Mouse (Mus musculus) megakaryocyte-erythroid progenitor cell, adult 5-6 weeks (primary cell): ENCODE results near the gene Camta1. TPM values are rescaled to one million over a fixed set of nuclear protein-coding genes. Genes with fewer than 3 reads are reported as not detected.

ENCODE experiments used
- ATAC-seq: replicated peaks from 2 replicates; pipeline ENCODE4 v1.8.0; 2016; ENCODE audit warnings: mild to moderate bottlenecking, inconsistent platforms; ENCODE audit not compliant: severe bottlenecking, poor library complexity, low FRiP score, low TSS enrichment
- total RNA-seq, 2 experiments: library from RNA; stranded (forward) in 1 of 2; stranded (reverse) in 1 of 2; fragments of 200-1000, 215-1000 nt in 1 of 2; fragments of >200 nt in 1 of 2; fragmentation: Nextera tagmentation in 1 of 2; gene quantifications; 2 replicates each; pipeline ENCODE4 v1.2.3; 2014 to 2017

Camta1 gene
- total RNA-seq, 2 experiments from 2014 or later = 52.1 to 68.4 TPM

DNA sequence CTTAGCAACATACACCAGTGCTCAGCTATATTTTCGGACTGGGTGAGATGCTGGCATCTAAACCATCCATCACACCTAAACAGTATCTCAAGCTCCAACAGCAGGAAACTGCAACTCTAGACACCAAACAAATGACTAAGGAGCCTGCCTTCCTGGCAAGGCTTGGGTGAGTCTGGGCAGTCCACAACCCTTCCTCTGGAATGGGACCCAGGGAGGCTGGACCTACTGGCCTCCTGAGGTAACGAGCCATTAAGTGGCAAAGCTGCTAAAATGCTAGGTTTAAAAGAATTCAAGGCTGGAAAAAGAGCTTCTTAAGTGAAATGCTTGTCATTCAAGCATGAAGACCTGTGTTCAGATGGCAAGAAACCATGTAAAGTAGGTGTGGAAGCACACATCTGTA is 63.0 kb downstream of the Camta1 start:
- ATAC-seq = no peak

DNA sequence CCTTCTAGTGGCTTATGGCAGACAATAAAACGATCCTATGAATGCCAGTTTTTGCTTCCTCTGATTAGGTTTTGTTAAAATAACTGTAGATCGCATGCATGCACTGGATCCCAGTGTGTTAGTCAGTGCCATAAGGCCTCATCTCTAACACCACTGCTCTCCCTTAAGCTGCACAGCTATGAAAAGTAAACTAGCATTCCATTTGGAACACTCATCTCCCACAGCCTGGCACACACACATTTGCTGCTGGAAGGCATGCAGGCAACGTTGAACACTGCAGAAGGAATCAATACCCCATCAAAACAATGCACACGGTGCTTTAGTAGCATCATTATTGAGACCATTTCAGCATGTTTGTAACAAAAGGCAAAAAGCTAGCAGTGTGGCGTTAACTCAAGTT is 68.0 kb downstream of the Camta1 start:
- no peak for ATAC-seq

DNA sequence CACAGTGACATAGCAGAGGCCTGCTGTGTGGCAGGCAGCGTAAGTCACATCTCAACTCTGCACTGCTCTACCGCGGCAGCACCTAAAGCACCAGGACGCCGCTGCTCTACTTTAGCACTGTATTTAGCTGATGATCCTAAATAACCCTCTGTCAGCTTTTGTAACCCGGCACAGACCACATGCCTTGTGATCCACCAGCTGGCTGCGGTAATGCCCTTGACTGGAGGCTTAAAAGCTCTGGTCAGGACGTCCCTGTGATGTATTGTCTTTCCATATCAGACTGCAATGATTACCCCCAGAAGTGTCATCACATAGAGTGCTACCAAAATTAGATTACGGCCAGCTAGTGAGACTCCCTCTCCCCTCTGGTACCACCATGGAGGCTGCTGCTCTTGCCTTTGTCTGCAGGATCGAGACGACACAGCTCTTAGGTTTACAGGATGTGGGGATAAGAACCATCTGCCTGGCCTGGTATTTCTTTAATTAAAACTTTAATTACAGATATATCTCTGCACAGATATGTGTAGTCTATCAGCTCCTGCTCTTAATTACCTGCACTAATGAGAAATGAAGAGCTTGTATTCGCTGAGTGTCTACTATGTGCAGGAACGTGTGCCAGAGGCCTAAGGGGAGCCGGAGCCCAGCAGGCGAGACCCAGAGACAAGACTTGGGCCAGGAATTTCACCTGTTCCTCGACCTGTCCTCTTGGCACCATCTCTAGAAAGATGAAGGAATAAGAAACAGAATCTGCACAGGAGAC is 74.5 kb downstream of the Camta1 start:
- no peak for ATAC-seq

DNA sequence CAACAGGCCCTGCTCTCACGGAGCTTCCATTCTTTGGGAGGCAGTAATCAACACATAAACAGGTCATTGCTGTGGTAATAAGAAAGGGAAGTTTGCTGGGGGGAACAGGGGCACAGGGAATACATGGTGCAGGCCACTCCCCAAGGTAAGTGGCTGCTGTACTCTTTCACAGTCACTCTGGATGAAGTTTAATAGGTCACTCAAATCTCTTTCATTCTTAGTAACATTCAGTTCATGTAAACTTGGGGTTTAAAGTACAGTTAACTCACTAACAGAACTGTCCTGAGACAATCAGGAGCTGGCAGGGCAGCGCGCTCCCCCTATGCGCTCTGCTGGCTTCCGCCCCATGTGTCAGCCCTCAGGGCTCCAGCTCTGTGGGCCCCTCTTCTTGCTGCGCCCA is 81.2 kb downstream of the Camta1 start:
- ATAC-seq = no peak

DNA sequence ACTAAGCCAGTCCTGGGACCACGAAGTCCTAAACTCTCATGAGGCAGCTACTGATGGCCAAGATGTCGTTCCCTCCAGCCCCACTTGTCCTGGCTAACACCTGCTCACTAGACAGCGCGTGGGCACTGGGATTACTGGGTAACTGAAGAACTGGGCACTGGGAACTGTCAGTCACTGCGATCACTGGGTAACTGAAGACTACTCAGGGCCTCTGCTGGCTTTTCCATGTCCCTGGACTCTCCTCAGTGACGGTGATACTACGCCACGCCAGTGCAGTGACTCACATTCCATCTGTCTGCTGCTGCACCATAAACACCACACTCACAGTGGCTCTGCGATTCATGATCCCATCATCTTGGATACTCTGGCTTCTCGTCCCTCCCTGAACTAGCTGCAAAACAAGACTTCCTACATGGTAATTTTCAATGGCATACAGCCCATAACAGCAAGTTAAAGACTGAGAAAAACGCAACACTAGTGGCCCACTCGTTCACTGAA is 81.7 kb downstream of the Camta1 start:
- no peak for ATAC-seq

DNA sequence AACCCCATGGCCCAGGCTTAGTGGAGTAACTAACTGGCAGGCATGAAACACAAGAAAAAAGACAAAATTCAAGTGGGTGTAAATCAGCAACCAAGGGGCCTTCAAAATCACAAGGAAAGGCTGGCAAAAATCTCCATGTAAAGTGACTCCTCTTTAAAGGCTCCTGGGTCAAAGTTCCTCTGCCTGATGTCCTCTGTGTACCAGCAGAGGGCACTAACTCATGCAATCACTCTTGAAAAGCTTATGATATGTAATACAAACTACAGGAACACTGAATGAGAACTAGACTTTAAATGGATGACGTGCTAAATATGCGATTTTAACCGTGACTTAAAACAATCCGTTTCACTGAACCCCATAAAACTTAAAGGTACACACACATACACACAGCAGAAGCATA is 83.2 kb downstream of the Camta1 start:
- ATAC-seq = peak; percentile 72

DNA sequence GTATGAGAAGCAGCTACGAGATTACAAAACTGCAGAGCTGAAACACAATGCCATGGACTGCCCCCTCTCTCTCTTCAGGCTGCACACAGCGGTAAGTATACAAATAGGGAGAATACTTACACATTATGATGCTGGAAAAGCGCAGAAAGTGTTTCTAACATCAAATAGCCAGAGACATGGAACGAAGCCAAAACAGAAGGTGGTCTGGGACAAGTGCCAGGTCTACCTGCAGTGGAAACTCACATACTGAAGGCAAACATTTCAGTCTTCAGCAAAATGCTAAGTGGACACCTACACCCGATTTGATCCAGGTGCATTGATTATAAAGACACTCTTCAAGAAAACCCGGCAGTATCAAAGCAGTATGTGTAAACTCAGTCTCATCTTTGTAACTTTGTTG is 84.2 kb downstream of the Camta1 start:
- no peak for ATAC-seq

DNA sequence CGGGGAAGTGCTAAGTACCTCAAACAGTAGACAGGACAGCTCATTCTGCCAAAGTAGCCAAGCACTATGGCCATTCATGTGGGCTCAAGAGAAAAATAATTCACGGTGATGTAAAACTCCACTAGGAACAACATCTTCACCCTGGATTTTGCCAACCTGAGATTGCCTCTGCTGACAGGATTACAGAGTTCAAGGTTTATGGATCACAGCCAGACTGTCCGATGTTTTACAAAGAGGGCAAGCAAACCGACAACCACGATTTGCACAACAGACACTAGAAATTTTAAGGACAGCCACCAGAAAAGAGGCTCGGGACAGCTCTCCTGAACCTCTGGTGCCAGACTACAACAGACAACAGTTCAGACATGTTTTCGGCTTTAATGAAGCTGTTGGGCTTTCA is 86.2 kb downstream of the Camta1 start:
- ATAC-seq = no peak

DNA sequence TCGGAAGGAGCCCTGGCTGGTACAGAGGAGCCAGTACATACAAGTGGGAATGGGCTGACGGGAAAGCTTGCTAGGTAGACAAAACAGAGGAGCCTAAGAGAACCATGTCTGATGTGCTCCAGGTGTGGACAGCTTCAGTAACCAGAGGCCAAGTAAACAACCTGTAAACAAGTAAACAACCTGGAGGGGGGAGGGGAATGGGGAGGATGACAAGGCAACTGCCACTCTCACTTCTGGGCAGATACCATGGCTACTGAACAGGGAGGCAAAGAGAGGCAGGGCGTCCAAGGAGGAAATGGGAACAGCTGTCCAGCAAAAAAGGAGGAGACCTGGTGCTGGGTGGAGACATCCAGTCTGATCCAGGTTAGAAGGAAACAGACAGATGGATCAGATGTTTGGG is 88.0 kb downstream of the Camta1 start:
- no peak for ATAC-seq

DNA sequence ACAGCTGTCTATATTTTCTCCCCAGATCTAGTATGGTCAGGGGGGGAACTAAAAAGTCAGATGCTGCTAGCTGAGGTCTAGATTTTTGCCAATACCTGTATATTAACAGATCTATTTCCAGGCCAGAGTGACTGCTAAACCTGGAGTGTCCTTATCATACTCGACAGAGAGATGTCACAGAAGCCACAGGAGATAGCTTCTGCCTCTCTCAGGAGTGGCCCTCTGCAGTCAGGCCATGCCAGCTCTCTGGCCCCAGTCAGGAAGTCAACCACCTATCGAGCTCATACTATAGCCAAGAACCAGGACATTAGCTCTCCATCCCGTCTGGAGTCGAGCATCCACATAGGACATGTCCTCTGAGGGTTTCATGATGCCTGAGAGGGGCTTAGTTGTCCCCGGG is 88.7 kb downstream of the Camta1 start:
- no peak for ATAC-seq

DNA sequence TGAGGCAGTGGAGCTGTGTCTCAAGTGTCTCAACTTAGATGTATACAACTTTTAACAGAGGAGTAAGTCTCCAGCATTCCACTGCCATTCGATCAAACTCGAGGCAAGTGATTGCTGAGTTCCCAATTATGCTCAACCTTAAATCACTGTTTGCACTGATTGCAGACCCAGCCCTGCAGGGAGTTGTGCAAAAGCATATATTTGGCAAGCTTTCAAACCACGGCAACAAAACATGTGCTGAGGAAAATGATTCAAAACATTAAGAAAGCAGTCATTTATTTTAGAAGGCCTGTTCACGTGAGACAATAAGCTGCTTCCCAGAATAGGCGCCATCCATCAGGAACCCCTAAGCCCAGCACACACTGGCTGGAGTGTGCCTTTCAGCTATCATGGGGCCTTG is 91.0 kb downstream of the Camta1 start:
- ATAC-seq = no peak

DNA sequence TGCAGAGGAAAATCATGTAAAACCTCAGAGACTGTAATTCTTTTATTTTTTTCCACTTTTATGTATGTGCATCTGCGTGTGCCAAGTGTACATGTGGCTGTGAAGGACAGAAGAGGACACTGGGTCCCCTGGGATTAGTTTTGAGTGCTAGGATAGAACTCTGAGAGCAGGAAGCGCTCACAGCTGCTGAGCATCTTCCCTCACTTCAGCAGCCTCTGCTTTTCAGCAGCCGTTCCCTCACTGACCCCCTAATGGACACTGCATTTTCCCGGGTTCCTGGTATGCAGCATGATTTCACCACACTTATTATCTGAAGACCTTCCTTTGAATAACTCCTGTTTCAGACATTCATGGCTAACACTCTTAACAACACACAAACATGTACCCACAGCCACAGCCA is 93.9 kb downstream of the Camta1 start:
- no peak for ATAC-seq

DNA sequence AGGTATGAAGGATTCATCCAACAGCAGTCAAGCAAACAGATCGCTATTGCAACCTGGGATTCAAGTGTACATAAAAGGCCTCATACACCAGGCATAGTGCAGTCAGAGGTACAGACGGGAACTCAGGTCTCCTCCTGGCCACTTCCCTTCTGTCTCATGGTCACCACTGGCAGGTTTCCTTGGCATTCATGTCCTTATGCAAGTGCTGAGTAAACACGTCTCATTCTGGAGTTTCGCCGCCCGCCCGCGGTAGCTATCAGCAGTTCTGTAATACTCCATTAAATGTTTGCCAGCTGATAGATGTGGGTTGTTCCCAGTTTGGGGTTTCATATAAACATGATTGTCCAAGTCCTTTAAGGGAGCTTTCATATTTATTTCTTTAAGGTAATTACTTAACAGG is 94.3 kb downstream of the Camta1 start:
- no peak for ATAC-seq

DNA sequence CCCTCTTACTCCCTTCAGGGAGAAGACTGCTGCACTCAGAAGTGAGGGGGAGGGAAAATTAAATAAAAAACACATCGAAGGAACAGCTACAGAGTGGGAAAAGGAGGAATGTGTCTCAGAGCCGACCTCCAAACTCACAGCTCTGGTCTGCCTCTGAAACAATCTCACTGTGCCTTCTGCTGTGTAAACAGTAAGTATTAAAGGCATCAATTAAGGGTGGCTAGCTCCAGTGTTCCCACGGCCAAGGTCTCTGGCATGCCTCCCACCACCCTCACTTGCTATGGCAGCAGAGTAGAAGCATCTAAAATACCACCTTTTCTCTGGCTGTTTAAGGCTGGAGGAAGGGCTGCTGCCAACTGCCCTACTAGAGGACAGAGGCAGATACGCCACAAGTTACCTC is 96.3 kb downstream of the Camta1 start:
- no peak for ATAC-seq

DNA sequence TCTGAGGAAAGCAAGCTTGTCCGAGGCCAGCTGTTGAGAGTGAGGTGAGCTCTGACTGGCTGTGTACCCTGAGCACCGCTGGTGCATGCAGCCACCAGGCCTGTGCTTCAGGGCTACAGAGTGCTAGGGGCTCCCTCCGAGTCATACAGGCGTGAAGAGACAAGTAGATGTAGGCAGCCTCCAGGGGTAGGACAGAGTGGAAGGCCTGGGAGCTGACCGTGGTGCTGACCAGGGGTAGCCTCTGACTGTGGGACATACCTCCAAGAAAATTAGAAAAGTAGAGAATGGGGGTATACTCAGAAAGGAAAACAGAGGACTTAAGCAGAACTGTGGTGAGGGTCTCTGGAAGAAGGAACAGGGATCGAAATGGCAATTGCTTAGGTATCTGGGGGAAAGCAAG is 97.7 kb downstream of the Camta1 start:
- ATAC-seq = peak; percentile 57

DNA sequence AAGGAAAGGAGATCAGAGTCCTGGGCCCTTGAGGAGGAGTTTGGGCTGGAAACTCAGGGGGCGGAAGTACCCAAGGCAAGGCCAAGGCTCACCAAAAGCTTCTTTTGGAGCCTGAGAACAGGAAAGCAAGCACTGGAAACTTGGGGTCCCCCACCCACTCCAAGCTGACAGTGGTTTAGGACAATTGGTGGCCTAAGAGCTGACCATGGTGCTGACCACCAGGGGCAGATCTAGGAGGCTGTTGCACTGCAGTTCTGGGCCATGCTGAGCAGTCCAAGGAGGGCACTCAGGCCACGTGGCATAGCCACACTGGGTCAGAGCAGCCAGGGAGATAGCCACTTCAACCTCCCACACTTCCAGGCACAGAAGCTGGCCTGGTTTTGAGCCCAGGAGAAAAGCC is 102.6 kb downstream of the Camta1 start:
- ATAC-seq = no peak

DNA sequence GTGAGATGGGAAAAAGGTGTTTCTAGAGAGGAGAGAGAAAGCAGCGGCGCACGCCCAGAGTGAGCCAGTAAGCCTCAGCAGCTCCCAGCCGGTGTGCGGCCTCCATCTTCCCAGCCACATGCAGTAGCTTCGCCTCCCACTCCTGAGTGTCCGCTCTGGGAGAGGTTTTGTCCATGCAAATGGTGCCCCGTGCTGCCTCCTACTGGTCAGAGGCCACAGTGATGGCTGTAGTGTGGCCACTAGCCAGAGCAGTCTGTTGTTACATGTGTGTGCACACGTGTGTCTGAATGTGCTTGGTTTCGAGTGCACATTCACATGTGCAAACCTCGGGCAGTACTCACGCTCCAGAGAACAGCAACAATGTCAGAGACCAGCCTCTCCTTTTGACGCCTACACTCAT is 103.3 kb downstream of the Camta1 start:
- ATAC-seq = no peak

DNA sequence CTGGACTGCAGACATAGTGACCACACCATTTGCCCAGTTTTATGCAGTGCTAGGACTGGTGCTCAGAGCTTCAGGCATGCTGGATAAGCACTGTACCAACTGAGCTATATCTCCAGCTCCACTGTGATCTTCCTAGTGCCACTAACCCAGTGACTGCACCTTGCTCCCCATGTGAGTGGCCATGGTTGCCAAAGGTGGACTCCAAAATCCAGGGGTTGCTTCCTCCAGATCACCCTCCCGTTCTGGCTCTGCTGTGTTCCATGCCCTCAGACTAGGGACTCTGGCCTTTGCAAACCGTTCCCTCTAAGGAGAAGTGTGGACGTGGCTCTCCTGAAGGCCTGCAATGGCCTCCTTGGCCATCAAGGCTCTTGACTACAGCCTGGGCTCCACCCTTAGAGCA is 104.4 kb downstream of the Camta1 start:
- no peak for ATAC-seq

DNA sequence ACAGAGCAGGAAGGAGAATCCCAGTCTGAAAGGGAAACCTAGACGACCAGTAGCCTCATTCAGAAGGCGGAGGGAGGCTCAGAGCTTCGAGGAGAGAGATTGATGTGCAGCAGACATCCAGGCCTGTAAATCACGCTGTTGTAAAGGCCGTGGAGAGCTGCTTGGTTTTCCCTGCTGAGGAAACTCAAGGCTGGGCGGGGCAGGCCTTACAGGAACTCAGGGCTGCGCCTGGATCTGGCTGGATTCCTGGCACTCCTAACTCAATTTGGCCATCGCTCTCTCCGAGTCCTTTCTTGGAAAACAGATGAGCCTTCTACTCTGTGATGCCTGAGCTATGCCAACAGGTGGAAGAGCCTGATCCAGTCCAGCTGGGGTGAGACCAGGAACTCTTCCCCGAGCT is 105.3 kb downstream of the Camta1 start:
- ATAC-seq = no peak

DNA sequence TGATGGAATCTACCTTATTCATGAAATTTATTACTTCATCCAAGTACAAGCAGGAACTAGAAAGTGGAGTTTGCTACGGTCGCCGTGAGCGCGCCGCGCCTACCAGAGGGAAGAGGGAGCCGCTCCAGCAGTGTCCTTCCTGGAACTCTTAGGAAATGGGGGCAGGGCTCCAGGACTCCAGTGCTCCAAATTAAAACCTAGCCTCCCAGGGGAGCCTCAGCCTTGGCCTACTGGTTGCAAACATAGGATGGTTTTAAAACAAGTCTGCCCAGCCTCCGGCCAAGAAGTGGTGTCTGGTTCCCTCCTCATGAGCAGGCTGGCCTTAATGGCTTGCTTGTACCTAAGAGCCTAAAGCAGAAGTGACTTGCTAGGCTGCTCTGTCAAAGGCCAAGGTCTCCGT is 108.4 kb downstream of the Camta1 start:
- no peak for ATAC-seq

DNA sequence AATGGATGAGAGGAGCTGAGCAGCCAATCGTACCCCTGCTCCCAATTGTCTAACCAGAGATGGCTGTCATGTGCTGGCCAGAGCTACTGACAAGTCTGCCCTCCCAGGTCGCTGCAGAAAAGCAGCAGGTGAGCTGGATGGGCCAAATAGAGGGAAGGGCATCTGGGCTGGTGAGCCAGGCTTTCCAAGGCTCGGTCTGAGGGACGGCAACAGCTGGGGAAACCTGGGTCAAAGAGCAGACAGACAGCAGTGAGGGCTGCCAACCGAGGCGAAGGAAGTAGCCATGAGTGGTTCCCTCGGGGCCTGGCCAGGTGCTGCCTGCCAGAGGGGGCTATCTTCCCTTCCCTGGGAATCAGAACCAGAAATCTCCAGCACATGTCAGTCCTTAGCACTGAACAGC is 109.1 kb downstream of the Camta1 start:
- ATAC-seq = no peak
